ENCODE assay signal across 21 mouse cellular contexts in genomic region chr7:123349813-123350212, GRCm38 (mm10). TPM values are rescaled to one million over a fixed set of nuclear protein-coding genes. Genes with fewer than 3 reads are reported as not detected.
A peak's percentile ranks its signal among the peaks of the same experiment; 100 is the strongest.
DNase-seq lines count a peak whose midpoint lies in the region; ATAC-seq and TF ChIP-seq lines count a peak whose summit lies in the region.
"Had no signal": no experiment of that assay in that cellular context is flagged by ENCODE, and none has a peak within 500 bp of the region (broad histone marks: within the 10 kb centered on the region; RNA-seq: fewer than 3 reads in every experiment).

No protein-coding gene starts in this region.

- H3K4me1 ChIP-seq in liver, embryonic 13.5 days (replicated peaks): peaks cover 87% of the 10 kb centered on the region
- H3K4me1 ChIP-seq in liver, embryonic 11.5 days (replicated peaks; ENCODE audit: control insufficient read depth, insufficient read depth, low read length): peaks cover 48% of the 10 kb centered on the region
- H3K4me1 ChIP-seq in olfactory bulb, adult 2 months (ENCODE audit: control insufficient read depth, insufficient read depth, low read length): peaks cover 11% of the 10 kb centered on the region
- no peaks in the 10 kb centered on the region for H3K4me1 ChIP-seq in hindbrain, embryonic 16.5 days (ENCODE audit: control insufficient read depth, insufficient read depth, low read depth, low read length)
- H3K4me1 ChIP-seq: forebrain, embryonic 15.5 days; hindbrain, embryonic 12.5 days had no signal

- H3K9me3 ChIP-seq in liver, embryonic 13.5 days (replicated peaks): no peaks in the 10 kb centered on the region
- no peaks in the 10 kb centered on the region for H3K9me3 ChIP-seq in liver, embryonic 11.5 days (ENCODE audit: control insufficient read depth, low read length)
- H3K9me3 ChIP-seq in hindbrain, embryonic 16.5 days (ENCODE audit: control insufficient read depth, low read length): no peaks in the 10 kb centered on the region
- H3K9me3 ChIP-seq: forebrain, embryonic 12.5 days; forebrain, embryonic 15.5 days; hindbrain, embryonic 12.5 days; hindbrain, embryonic 15.5 days had no signal

- no peak for TF ChIP-seq CTCF in gastrocnemius, adult 2 months (IDR thresholded peaks at IDR 0.05)
- no peak for TF ChIP-seq CTCF in olfactory bulb, adult 2 months (IDR thresholded peaks at IDR 0.05; ENCODE audit: insufficient read depth, low read depth, low read length)

- 0 out of 2 replicates have a peak overlapping the region, but pooled peaks have one; percentile 17 for H3K9ac ChIP-seq in liver, embryonic 13.5 days
- H3K9ac ChIP-seq in liver, embryonic 11.5 days (ENCODE audit: low read depth, low read length): no peak overlapping the region
- H3K9ac ChIP-seq in hindbrain, embryonic 16.5 days (ENCODE audit: low read depth, low read length): no peak overlapping the region
- H3K9ac ChIP-seq: forebrain, embryonic 12.5 days; forebrain, embryonic 15.5 days; hindbrain, embryonic 12.5 days; hindbrain, embryonic 15.5 days had no signal

- no peak overlapping the region for H3K4me2 ChIP-seq in liver, embryonic 13.5 days
- no peak overlapping the region for H3K4me2 ChIP-seq in liver, embryonic 11.5 days
- no peak overlapping the region for H3K4me2 ChIP-seq in hindbrain, embryonic 16.5 days (ENCODE audit: low read length)
- H3K4me2 ChIP-seq: forebrain, embryonic 12.5 days; forebrain, embryonic 15.5 days; heart, embryonic 11.5 days; hindbrain, embryonic 12.5 days; hindbrain, embryonic 15.5 days had no signal

- ATAC-seq in liver, embryonic 13.5 days (ENCODE audit: low read depth): no peak
- no peak for ATAC-seq in liver, embryonic 11.5 days (replicated peaks; ENCODE audit: low FRiP score)
- ATAC-seq in hindbrain, embryonic 16.5 days: no peak
- ATAC-seq: forebrain, embryonic 15.5 days had no signal

- no peaks in the 10 kb centered on the region for H3K27me3 ChIP-seq in liver, embryonic 13.5 days
- no peaks in the 10 kb centered on the region for H3K27me3 ChIP-seq in liver, embryonic 11.5 days (replicated peaks; ENCODE audit: control insufficient read depth, insufficient read depth, low read length)
- no peaks in the 10 kb centered on the region for H3K27me3 ChIP-seq in hindbrain, embryonic 16.5 days (replicated peaks; ENCODE audit: control insufficient read depth, insufficient read depth, low read length)
- H3K27me3 ChIP-seq: forebrain, embryonic 12.5 days; forebrain, embryonic 15.5 days; hindbrain, embryonic 12.5 days; hindbrain, embryonic 15.5 days had no signal

- 86% methylated on average over 11 of the region's 11 CpGs for WGBS in liver, embryonic 13.5 days (ENCODE audit: insufficient replicate concordance)
- WGBS in liver, embryonic 11.5 days: 83% methylated on average over 11 of the region's 11 CpGs
- 32% methylated on average over 11 of the region's 11 CpGs for WGBS in olfactory bulb, adult 2 months
- WGBS in hindbrain, embryonic 16.5 days: 76% methylated on average over 11 of the region's 11 CpGs

- 0 out of 2 replicates have a peak, but pooled peaks cover 2% of the 10 kb centered on the region for H3K36me3 ChIP-seq in liver, embryonic 13.5 days
- 0 out of 2 replicates have a peak, but pooled peaks cover 2% of the 10 kb centered on the region for H3K36me3 ChIP-seq in liver, embryonic 11.5 days (ENCODE audit: control insufficient read depth, insufficient read depth, low read length)
- no peaks in the 10 kb centered on the region for H3K36me3 ChIP-seq in hindbrain, embryonic 16.5 days (ENCODE audit: control insufficient read depth, insufficient read depth, low read length)
- H3K36me3 ChIP-seq: forebrain, embryonic 12.5 days; forebrain, embryonic 15.5 days; hindbrain, embryonic 12.5 days; hindbrain, embryonic 15.5 days had no signal

- no peak overlapping the region for H3K4me3 ChIP-seq in gastrocnemius, adult 2 months
- H3K4me3 ChIP-seq in liver, embryonic 13.5 days (replicated peaks): no peak overlapping the region
- no peak overlapping the region for H3K4me3 ChIP-seq in liver, embryonic 11.5 days (ENCODE audit: low read depth, low read length)
- H3K4me3 ChIP-seq in olfactory bulb, adult 2 months (ENCODE audit: insufficient read depth, low read depth, low read length): no peak overlapping the region
- no peak overlapping the region for H3K4me3 ChIP-seq in hindbrain, embryonic 16.5 days (ENCODE audit: low read length)
- H3K4me3 ChIP-seq: forebrain, embryonic 12.5 days; forebrain, embryonic 15.5 days; hindbrain, embryonic 12.5 days; hindbrain, embryonic 15.5 days had no signal

- DNase-seq in gastrocnemius, adult 2 months: no peak
- no peak for DNase-seq in gastrocnemius, postnatal 14 days
- no peak for DNase-seq in liver, embryonic 13.5 days
- no peak for DNase-seq in liver, embryonic 11.5 days (ENCODE audit: low spot score)
- peak; percentile 15 for DNase-seq in R1 (ENCODE audit: low read depth, low spot score)
- DNase-seq: adrenal gland, postnatal 10 days; adrenal gland, postnatal 36 days; cerebellum, adult 11-12 months; cerebellum, adult 8-10 months; cerebellum, postnatal 10 days; cerebellum, postnatal 36 days; embryo, embryonic 11 days; gastrocnemius, postnatal 10 days; heart, adult 11 months had no signal

- TF ChIP-seq POLR2A in olfactory bulb, adult 2 months (IDR thresholded peaks at IDR 0.05; ENCODE audit: insufficient read depth, low read depth, low read length): no peak

- 0 out of 2 replicates have a peak overlapping the region, but pooled peaks have one; percentile 4 for H3K27ac ChIP-seq in gastrocnemius, adult 2 months
- peak overlapping the region; percentile 25; the same call in 1 of the 2 replicates for H3K27ac ChIP-seq in liver, embryonic 13.5 days
- no peak overlapping the region for H3K27ac ChIP-seq in liver, embryonic 11.5 days (ENCODE audit: low read depth, low read length)
- H3K27ac ChIP-seq in olfactory bulb, adult 2 months (ENCODE audit: insufficient read depth, low read depth, low read length): peak overlapping the region; percentile 66; the same call in 1 of the 2 replicates
- H3K27ac ChIP-seq in hindbrain, embryonic 16.5 days (ENCODE audit: low read depth, low read length): no peak overlapping the region
- H3K27ac ChIP-seq: forebrain, embryonic 12.5 days; forebrain, embryonic 15.5 days; hindbrain, embryonic 12.5 days; hindbrain, embryonic 15.5 days had no signal

- intact Hi-C loops in gastrocnemius, adult 2 months (cut with DNase I): no loop called here
- intact Hi-C loops in gastrocnemius, postnatal 14 days (cut with DNase I; ENCODE audit: low total_unique reads): no loop called here

RNA-seq across cellular contexts. Expression of gene Lcmt1, which starts 19.8 kb away (rescaled TPM):
- 10 to 100 TPM; 28.5 to 28.8 TPM for total RNA-seq in gastrocnemius, adult 2 months (2021)
- total RNA-seq in gastrocnemius, postnatal 14 days (2021): 10 to 100 TPM; 24.2 to 25.3 TPM
- 30.6 and 33.7 TPM in 2 replicates for polyA plus RNA-seq in liver, embryonic 13.5 days (2015; fragmentation: Nextera tagmentation; extraction: Ambion mirVana)
- 49.7 and 54.4 TPM in 2 replicates for polyA plus RNA-seq in liver, embryonic 11.5 days (2014; fragmentation: Nextera tagmentation; extraction: Ambion mirVana)
- not detected in 2 replicates for polyA plus RNA-seq in olfactory bulb, adult 2 months (2012; ENCODE audit: insufficient read depth, insufficient read length, low replicate concordance, missing spikeins)
- 104 and 112 TPM in 2 replicates for polyA plus RNA-seq in hindbrain, embryonic 16.5 days (2015; fragmentation: Nextera tagmentation; extraction: Ambion mirVana)

RNA-seq across cellular contexts. Expression of gene Arhgap17, which starts 19.9 kb away (rescaled TPM):
- 10 to 100 TPM; 16.4 to 18.5 TPM for total RNA-seq in gastrocnemius, adult 2 months (2021)
- total RNA-seq in gastrocnemius, postnatal 14 days (2021): 10 to 100 TPM; 16.4 to 19.0 TPM
- polyA plus RNA-seq in liver, embryonic 13.5 days (2015; fragmentation: Nextera tagmentation; extraction: Ambion mirVana): 8.5 and 12.0 TPM in 2 replicates
- 29.8 and 31.3 TPM in 2 replicates for polyA plus RNA-seq in liver, embryonic 11.5 days (2014; fragmentation: Nextera tagmentation; extraction: Ambion mirVana)
- not detected in 2 replicates for polyA plus RNA-seq in olfactory bulb, adult 2 months (2012; ENCODE audit: insufficient read depth, insufficient read length, low replicate concordance, missing spikeins)
- 8.8 and 11.2 TPM in 2 replicates for polyA plus RNA-seq in hindbrain, embryonic 16.5 days (2015; fragmentation: Nextera tagmentation; extraction: Ambion mirVana)

Comparison
In these comparisons a context has a peak if more than half of its experiments do, and no peak if none do; other contexts are left out.
1. H3K27ac ChIP-seq: peak in gastrocnemius, adult 2 months (single experiment), liver, embryonic 13.5 days (single experiment) and olfactory bulb, adult 2 months (single experiment); none in liver, embryonic 11.5 days (single experiment) and hindbrain, embryonic 16.5 days (single experiment).